Mouse (Mus musculus): ENCODE data around the gene Sumo3. TPM values are rescaled to one million over a fixed set of nuclear protein-coding genes. Genes with fewer than 3 reads are reported as not detected.

The Sumo3 gene
- polyA plus RNA-seq, 1 experiment from 2014 or later, result 288 TPM

DNA sequence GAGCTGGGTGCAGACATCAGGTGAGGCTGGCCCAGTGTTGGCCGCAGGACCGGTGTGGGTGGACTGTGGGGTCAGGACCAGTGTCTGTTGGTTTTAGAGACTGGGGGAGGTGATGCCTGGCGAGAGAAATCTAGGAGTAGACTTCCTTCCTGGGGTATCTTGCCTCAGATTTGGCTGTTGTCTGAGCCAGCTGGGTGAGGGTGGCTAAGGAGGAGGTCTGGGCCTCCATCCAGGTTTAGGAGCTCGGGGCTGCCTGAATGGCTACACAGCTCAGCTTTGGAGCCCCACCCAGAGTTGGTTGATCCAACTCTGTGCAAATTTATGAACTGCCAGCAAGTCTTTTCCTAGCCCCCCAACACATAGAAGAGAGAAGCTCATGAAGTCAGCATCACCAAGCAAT lies 61.5 kb downstream of the Sumo3 start:
- H3K4me3 ChIP-seq, result no peak overlapping the region
- H3K4me2 ChIP-seq (replicated peaks), result no peak overlapping the region

More for the DNA sequence above, 61.5 kb downstream of the Sumo3 start:
- peaks cover 6% of the 10 kb centered on the region; the same call in 1 of the 2 replicates for H3K4me1 ChIP-seq
- 97% methylated on average over 4 of the region's 4 CpGs for WGBS
- no peak overlapping the region for H3K27ac ChIP-seq
- H3K9me3 ChIP-seq, result no peaks in the 10 kb centered on the region
- H3K36me3 ChIP-seq, result no peaks in the 10 kb centered on the region
- H3K9ac ChIP-seq, result no peak overlapping the region
- no peaks in the 10 kb centered on the region for H3K27me3 ChIP-seq (replicated peaks)
- no peak for ATAC-seq (ENCODE audit: low FRiP score, low read depth)

MicroRNA genes within 50 kb of the gene (microRNA counts, 519-probe panel; counts per million panel counts)
- microRNA mmu-miR-1930, result 342 counts per million, percentile 67 among the panel's probes with 10 or more counts

Small RNAs within 50 kb of the gene (microRNA-seq; reads per million reads assigned to microRNA genes)
- 22.1 reads per million, percentile 32 among the genes with 10 or more reads in this experiment for gene Mir1930

Other genes with a start within 250 kb of the Sumo3 start
- gene Adarb1, start 187.8 kb upstream of the Sumo3 start, polyA plus RNA-seq (2016; fragmentation: Nextera tagmentation; extraction: Ambion mirVana), result 9.0 and 9.2 TPM in 2 replicates
- gene Fam207a, start 90.3 kb upstream of the Sumo3 start, polyA plus RNA-seq (2016; fragmentation: Nextera tagmentation; extraction: Ambion mirVana), result 46.4 and 47.4 TPM in 2 replicates
- 1.3 and 1.4 TPM in 2 replicates for gene Itgb2, start 75.8 kb upstream of the Sumo3 start, polyA plus RNA-seq (2016; fragmentation: Nextera tagmentation; extraction: Ambion mirVana)
- gene Pttg1ip, start 24.4 kb upstream of the Sumo3 start, polyA plus RNA-seq (2016; fragmentation: Nextera tagmentation; extraction: Ambion mirVana), result 67.8 and 71.1 TPM in 2 replicates
- gene Gm49325, start 100 bp downstream of the Sumo3 start, polyA plus RNA-seq (2016; fragmentation: Nextera tagmentation; extraction: Ambion mirVana), result 7.6 and 11.0 TPM in 2 replicates
- gene Ube2g2, start 16.2 kb downstream of the Sumo3 start, polyA plus RNA-seq (2016; fragmentation: Nextera tagmentation; extraction: Ambion mirVana), result 90.9 and 93.7 TPM in 2 replicates
- gene Tspear, start 80.5 kb downstream of the Sumo3 start, polyA plus RNA-seq (2016; fragmentation: Nextera tagmentation; extraction: Ambion mirVana), result 0.98 and 1.2 TPM in 2 replicates
- not detected in 2 replicates for gene Gm19402, start 84.7 kb downstream of the Sumo3 start, polyA plus RNA-seq (2016; fragmentation: Nextera tagmentation; extraction: Ambion mirVana)
- gene Gm9508, start 91.1 kb downstream of the Sumo3 start, polyA plus RNA-seq (2016; fragmentation: Nextera tagmentation; extraction: Ambion mirVana), result not detected in 2 replicates
- gene Gm10272, start 100.5 kb downstream of the Sumo3 start, polyA plus RNA-seq (2016; fragmentation: Nextera tagmentation; extraction: Ambion mirVana), result not detected in 2 replicates
- not detected in 2 replicates for gene Gm10024, start 105.4 kb downstream of the Sumo3 start, polyA plus RNA-seq (2016; fragmentation: Nextera tagmentation; extraction: Ambion mirVana)
- not detected in 2 replicates for gene Gm10142, start 109.7 kb downstream of the Sumo3 start, polyA plus RNA-seq (2016; fragmentation: Nextera tagmentation; extraction: Ambion mirVana)
- gene Krtap12-1, start 114.5 kb downstream of the Sumo3 start, polyA plus RNA-seq (2016; fragmentation: Nextera tagmentation; extraction: Ambion mirVana), result not detected in 2 replicates
- gene Gm10100, start 120.4 kb downstream of the Sumo3 start, polyA plus RNA-seq (2016; fragmentation: Nextera tagmentation; extraction: Ambion mirVana), result not detected in 2 replicates
- not detected in 2 replicates for gene Gm18596, start 136.5 kb downstream of the Sumo3 start, polyA plus RNA-seq (2016; fragmentation: Nextera tagmentation; extraction: Ambion mirVana)
- gene Gm9736, start 145.3 kb downstream of the Sumo3 start, polyA plus RNA-seq (2016; fragmentation: Nextera tagmentation; extraction: Ambion mirVana), result not detected in 2 replicates
- not detected in 2 replicates for gene Gm3233, start 153.6 kb downstream of the Sumo3 start, polyA plus RNA-seq (2016; fragmentation: Nextera tagmentation; extraction: Ambion mirVana)
- not detected in 2 replicates for gene Gm3238, start 165.2 kb downstream of the Sumo3 start, polyA plus RNA-seq (2016; fragmentation: Nextera tagmentation; extraction: Ambion mirVana)
- not detected in 2 replicates for gene Gm7138, start 170.8 kb downstream of the Sumo3 start, polyA plus RNA-seq (2016; fragmentation: Nextera tagmentation; extraction: Ambion mirVana)
- gene Gm3250, start 176.4 kb downstream of the Sumo3 start, polyA plus RNA-seq (2016; fragmentation: Nextera tagmentation; extraction: Ambion mirVana), result not detected in 2 replicates
- not detected in 2 replicates for gene Gm7137, start 182.1 kb downstream of the Sumo3 start, polyA plus RNA-seq (2016; fragmentation: Nextera tagmentation; extraction: Ambion mirVana)
- not detected in 2 replicates for gene Gm9639, start 189.0 kb downstream of the Sumo3 start, polyA plus RNA-seq (2016; fragmentation: Nextera tagmentation; extraction: Ambion mirVana)
- not detected in 2 replicates for gene Gm19668, start 193.0 kb downstream of the Sumo3 start, polyA plus RNA-seq (2016; fragmentation: Nextera tagmentation; extraction: Ambion mirVana)
- gene Gm9507, start 205.7 kb downstream of the Sumo3 start, polyA plus RNA-seq (2016; fragmentation: Nextera tagmentation; extraction: Ambion mirVana), result not detected in 2 replicates
- not detected in 2 replicates for gene Gm2696, start 208.6 kb downstream of the Sumo3 start, polyA plus RNA-seq (2016; fragmentation: Nextera tagmentation; extraction: Ambion mirVana)
- gene Krtap10-4, start 221.0 kb downstream of the Sumo3 start, polyA plus RNA-seq (2016; fragmentation: Nextera tagmentation; extraction: Ambion mirVana), result not detected in 2 replicates
- gene Krtap10-10, start 229.8 kb downstream of the Sumo3 start, polyA plus RNA-seq (2016; fragmentation: Nextera tagmentation; extraction: Ambion mirVana), result not detected in 2 replicates
- gene Gm36176, start 240.7 kb downstream of the Sumo3 start, polyA plus RNA-seq (2016; fragmentation: Nextera tagmentation; extraction: Ambion mirVana), result not detected in 2 replicates
- gene Gm10318, start 246.8 kb downstream of the Sumo3 start, polyA plus RNA-seq (2016; fragmentation: Nextera tagmentation; extraction: Ambion mirVana), result not detected in 2 replicates

Data from neural tube, embryonic 12.5 days (tissue).